Mouse (Mus musculus) lung, adult 2 months (tissue): ENCODE data around the gene Prpf18.

Source experiments
- CTCF ChIP-seq: fragments of 200-500 bp; IDR thresholded peaks from 2 replicates; pipeline ENCODE4 v1.5.1; 2011; ENCODE audit warnings: mild to moderate bottlenecking, low read length, control low read depth; ENCODE audit not compliant: insufficient read depth
- POLR2A ChIP-seq: fragments of 200-500 bp; IDR thresholded peaks from 2 replicates; pipeline ENCODE4 v1.6.1; 2011; ENCODE audit warnings: low read depth, mild to moderate bottlenecking, control low read depth, low read length, borderline replicate concordance; ENCODE audit errors: extremely low read depth

DNA sequence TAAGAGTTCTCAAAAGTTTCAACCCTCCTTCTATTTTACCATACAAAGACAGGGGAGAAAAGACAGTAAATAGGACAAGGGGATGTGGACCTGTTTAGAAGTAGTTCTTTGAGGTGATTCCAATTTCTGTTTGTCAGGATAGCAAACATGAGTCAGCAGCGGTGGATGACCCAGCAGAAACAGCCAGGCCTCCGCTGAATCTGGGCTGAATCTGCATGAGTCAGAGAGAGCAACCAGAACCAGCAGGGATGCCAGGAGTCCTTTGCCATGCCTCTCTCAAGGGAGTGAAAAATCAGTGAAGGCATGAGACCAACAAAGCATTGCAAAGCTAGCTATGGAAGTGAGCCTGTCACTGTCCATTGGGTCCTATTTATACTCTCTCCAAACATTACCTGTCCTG, 8.8 kb upstream of the Prpf18 start:
- TF ChIP-seq POLR2A = no peak
- no peak for TF ChIP-seq CTCF
